Mouse (Mus musculus): ENCODE results near the gene Lect2.

Lect2 gene

GRCm38 (mm10) chr13:56548401-56548800 lies at the start of gene Lect2:
Gene Lect2, minus strand, starts transcription at chr13:56548502.
- no peak for DNase-seq (ENCODE audit: low read depth, low spot score)

DNA sequence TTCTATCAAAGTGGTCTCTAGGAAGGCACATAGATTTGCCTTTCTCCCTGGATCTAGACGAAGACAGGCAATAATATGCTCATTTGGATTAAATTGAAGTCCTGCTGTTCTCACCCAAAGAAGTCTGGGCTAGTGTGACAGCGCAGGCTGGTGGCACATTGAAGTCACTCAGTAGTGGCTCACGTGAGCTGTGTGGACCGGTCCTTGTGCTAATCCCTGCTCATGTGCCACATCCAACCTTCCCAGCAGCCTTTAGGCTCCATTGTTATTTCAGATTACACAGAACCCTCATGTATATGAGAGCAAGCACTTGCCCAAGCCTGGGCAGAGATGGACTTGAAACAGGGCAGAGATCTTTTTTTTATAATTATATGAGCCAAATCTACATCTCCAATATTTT lies 49.0 kb upstream of the Lect2 start:
- DNase-seq (ENCODE audit: low read depth, low spot score), result no peak

DNA sequence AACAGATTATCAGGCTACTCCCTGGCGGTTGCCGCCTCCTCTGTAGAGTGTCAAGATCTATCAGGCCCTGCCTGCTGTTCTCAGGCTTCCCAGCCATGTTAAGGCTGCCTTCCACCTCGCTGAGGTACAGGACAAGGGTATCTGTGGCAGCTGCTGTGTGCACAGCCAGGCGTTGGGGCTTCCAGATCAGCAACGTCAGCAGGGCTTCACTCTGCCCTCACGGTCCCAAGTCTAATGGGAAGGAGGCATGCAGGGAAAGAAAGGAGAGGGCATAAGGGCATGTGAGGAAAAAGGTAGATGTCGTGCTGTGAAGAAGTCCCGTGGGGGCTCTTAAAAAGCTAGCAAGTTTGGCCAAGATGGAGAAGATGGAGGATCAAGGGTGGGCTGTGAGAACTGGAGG lies 46.9 kb upstream of the Lect2 start:
- DNase-seq (ENCODE audit: low read depth, low spot score), result no peak

- DNase-seq (ENCODE audit: low read depth, low spot score), result no peak
These were observed 45.7 kb upstream of the Lect2 start for GRCm38 (mm10) chr13:56593961-56594391.

DNA sequence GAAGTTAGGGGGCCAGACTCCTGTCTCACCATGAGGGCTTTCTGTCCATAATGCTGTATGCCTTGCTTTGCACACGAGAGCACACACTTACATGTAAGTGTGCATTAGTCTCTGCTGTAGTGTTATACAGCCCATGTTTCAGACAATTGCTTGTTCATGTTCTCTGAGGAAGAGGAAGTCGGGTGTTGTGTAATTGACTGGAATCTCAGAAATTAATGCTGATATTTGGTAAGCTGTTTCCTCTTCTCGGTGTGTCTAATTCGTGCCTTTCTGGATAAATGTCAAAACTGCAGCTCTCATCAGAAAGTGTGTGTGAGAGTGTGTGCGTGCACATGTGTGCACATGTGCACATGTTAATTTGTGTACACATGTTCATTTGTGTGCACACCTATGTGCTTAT lies 44.9 kb upstream of the Lect2 start:
- no peak for DNase-seq (ENCODE audit: low read depth, low spot score)

- DNase-seq (ENCODE audit: low read depth, low spot score), result no peak
These were observed 43.6 kb upstream of the Lect2 start for GRCm38 (mm10) chr13:56591939-56592338.

DNA sequence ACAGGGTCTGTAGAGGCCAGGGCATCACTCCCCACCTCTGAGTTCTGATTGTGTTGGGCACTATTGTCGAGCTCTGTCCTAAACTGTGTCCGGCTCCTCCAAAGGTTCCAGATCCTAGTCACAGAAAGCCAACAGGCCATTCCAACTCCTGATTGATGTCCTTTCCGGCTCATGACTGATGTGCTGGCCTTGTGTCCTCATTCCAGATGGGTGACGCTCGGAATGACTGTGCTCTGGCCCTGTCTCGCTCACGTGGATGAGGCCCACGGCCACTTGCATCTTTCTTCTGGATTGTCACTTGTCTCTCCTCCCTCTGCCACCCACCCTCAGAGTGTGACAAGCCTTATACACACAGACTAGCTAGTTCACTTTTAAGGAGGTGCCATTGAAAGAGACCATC lies 42.9 kb upstream of the Lect2 start:
- DNase-seq (ENCODE audit: low read depth, low spot score), result no peak

DNA sequence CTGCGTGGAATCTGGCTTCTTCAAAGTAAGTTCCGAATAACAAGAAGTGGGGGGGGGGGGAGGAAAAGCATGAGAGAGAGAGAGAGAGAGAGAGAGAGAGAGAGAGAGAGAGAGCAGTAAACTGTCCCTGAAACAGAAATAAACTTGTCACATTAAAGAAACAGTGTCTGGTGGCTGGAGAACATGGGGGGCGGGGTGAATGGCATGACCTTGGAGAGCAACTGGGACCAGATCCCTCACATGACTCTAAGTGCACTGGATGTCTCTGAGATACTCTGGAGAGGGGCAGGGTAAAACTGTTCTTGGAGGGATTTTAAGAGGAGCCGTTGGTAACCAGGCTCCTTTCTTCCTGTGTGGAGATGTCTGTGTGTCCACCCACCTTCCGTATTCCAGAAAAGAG lies 41.9 kb upstream of the Lect2 start:
- no peak for DNase-seq (ENCODE audit: low read depth, low spot score)

GRCm38 (mm10) chr13:56588454-56589117 lies 40.3 kb upstream of the Lect2 start:
- DNase-seq (ENCODE audit: low read depth, low spot score), result no peak

DNA sequence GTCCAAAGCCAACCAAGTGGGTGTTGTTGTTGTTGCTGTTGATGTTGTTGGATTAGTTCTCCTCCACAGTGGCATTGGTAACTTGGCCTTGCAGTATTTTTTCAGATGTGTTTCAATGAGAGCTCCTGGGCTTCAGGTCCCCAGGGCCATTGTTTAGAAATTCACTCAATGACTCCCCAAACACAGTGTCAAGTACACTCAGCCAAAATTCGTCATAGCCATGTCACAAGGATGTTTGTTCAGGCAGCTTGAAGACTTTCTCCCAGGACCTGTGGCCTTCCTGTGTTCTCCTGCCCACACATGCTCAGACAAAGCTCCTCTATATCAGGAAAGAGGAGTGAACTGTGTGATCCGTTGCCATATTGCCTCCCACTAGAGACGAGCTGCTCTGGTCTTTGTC lies 37.7 kb upstream of the Lect2 start:
- DNase-seq (ENCODE audit: low read depth, low spot score), result no peak

GRCm38 (mm10) chr13:56582720-56583119 lies 34.4 kb upstream of the Lect2 start:
- no peak for DNase-seq (ENCODE audit: low read depth, low spot score)

DNA sequence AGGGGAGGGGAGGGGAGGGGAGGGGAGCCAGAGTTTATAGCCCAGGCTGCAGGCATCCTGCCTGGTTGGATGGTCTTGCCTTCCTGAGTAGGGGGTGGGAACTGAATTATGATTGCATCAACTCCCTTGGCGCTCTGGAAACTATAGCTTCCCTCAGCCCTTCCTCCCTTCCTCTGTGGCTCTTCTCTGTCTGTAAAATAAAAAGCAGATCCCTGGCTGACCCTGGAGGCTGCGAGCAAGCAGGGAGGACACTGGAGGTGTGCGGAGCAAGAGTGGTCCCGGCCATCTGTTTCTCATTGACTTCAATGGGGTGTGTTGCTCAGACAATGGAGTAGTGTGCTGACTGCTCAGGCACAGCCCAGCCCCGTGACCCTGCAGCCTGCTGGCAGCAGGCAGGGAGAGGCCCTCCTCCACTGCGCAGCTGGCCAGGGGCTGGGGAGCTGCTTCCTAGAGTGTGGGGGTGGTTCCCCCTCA lies 33.7 kb upstream of the Lect2 start:
- DNase-seq (ENCODE audit: low read depth, low spot score), result peak; percentile 72

DNA sequence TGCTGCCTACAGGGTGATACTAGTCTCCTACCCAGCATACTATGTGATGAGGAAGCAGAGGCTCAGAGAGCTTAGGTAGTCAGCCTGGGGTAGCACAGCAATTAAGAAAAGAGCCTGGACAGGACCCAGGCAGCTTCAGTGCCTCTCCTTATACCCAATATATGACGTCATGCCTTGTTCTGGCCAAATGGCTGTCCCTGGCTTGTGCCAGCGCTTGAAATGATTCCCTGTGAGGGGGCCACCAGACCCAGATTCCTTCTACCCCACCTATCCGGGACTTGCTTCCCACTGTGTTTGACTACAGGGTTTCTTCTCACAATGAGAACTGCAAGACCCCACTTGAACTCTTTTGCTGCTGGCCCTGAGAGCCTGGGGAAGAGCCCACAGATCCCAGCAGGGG lies 33.2 kb upstream of the Lect2 start:
- peak; percentile 43 for DNase-seq (ENCODE audit: low read depth, low spot score)

- DNase-seq (ENCODE audit: low read depth, low spot score), result no peak
These were observed 32.1 kb upstream of the Lect2 start for GRCm38 (mm10) chr13:56580450-56580849.

- DNase-seq (ENCODE audit: low read depth, low spot score), result no peak
These were observed 29.8 kb upstream of the Lect2 start for GRCm38 (mm10) chr13:56578097-56578496.

- peak; percentile 87 for DNase-seq (ENCODE audit: low read depth, low spot score)
These were observed 27.5 kb upstream of the Lect2 start for GRCm38 (mm10) chr13:56575701-56576321.

- DNase-seq (ENCODE audit: low read depth, low spot score), result no peak
These were observed 26.8 kb upstream of the Lect2 start for GRCm38 (mm10) chr13:56575074-56575473.

GRCm38 (mm10) chr13:56571645-56572044 lies 23.3 kb upstream of the Lect2 start:
- no peak for DNase-seq (ENCODE audit: low read depth, low spot score)

- no peak for DNase-seq (ENCODE audit: low read depth, low spot score)
These were observed 18.0 kb upstream of the Lect2 start for GRCm38 (mm10) chr13:56566336-56566735.

DNA sequence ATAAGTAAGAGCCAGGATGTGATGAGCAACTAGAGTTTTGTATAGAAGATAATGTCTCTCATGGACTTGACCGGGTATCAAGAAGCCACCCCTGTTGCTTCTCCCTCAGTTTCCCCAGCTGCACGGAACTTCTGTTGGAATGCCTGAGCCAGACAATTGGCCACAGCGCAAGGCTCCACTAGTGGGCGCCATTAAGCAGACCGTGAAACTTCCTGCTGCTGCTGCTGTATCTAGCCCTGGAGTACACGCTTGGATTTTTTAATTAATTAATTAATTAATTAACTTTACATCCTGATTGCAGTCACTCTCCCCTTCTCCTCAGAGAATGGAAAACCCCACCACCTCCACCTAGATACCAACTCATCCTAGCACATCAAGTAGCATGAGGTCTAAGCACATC lies 14.8 kb upstream of the Lect2 start:
- DNase-seq (ENCODE audit: low read depth, low spot score), result peak; percentile 36

DNA sequence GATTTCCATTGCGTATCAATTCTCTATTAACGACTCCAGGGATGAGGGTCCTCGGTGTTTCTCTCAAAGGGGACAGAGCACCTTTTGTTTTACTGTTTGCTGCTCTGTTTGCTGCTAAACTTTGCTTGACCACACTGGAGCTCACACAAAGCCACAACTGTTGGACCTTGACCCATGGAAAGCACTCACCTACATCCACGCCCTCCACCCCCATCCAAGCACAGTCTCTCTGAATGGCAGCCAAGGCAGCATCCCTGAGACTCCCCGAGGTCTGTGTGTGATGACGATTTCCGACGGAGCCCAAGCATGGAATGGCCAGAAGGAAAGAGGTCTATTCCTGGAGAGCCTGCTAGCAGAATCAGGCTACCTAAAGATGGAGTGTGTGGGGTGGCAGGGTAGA lies 12.8 kb upstream of the Lect2 start:
- DNase-seq (ENCODE audit: low read depth, low spot score), result no peak

DNA sequence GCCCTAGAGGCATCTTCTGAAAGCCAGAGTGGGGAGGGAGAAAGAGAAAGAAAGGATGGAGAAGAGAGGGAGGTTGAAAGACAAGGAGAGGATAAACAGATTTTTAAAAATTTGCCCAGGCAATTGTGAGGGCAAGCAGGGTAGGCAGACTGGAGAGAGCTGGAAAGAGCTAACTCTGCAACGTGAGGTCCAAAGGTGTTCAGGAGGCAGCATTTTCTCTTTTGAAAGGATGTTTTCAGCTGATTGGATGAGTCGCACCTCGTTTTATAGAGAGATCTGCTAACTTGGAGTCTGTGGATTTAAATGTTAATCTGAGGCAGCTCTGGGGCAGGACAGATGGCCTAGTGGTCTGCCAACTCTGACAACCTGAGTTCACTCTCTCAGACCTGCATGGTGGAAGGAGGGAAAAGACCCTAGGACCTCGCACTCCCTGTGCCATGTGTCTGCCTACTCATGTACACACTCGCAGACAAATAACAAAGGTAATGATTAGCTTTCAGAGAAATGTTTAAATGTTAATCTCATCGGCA lies 11.6 kb upstream of the Lect2 start:
- no peak for DNase-seq (ENCODE audit: low read depth, low spot score)

- no peak for DNase-seq (ENCODE audit: low read depth, low spot score)
These were observed 10.5 kb upstream of the Lect2 start for GRCm38 (mm10) chr13:56558811-56559210.

Measured in ES-CJ7 (cell line).